Mouse (Mus musculus): Measurements from ENCODE around the gene Snx21. TPM values are rescaled to one million over a fixed set of nuclear protein-coding genes. Genes with fewer than 3 reads are reported as not detected.
"Not testable (repeated sequence)": the region's sequence is repeated elsewhere in the genome, so short reads cannot be mapped to it uniquely, and the experiment has no call there.

The Snx21 gene
- polyA plus RNA-seq, 1 experiment = 29.5 TPM

DNA sequence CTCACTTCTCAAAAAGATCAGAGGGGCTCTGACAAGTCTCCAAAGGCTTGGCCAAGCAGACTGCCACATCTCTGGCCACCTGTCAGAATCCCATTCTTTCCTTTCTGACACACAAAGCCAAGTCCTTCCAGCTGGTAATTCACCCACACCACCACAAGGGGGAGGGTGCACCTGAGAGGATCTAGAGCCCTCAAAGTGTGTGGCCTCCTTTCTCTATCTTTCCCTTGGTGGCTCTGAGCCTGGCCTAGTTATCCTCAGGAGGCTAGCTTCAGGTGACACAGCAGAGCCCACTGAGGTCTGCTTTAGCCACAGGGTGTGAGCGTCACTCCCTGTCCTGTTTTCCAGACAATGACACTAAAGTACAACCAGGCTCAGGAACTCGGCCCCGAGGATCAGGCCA lies 7.6 kb downstream of the Snx21 start:
- H3K4me3 ChIP-seq = no peak overlapping the region
- H3K79me2 ChIP-seq (ENCODE audit: control insufficient read depth, insufficient read depth) = no peaks in the 10 kb centered on the region
- no peak overlapping the region for H3K4me2 ChIP-seq (ENCODE audit: low read depth)
- no peaks in the 10 kb centered on the region for H3K27me3 ChIP-seq (ENCODE audit: control insufficient read depth, insufficient read depth, insufficient read length)
- H3ac ChIP-seq (ENCODE audit: control insufficient read depth, insufficient read length) = no peak overlapping the region
- TF ChIP-seq POLR2AphosphoS2 (IDR thresholded peaks at IDR 0.05; ENCODE audit: insufficient read length, low read depth) (peak; percentile 43), CEBPB (IDR thresholded peaks at IDR 0.05; ENCODE audit: insufficient read depth, poor library complexity, severe bottlenecking) (no peak)
- peaks cover 30% of the 10 kb centered on the region for H3K36me3 ChIP-seq (ENCODE audit: control insufficient read depth, insufficient read depth)

GRCm38 (mm10) chr2:164793772-164794171 lies 8.1 kb downstream of the Snx21 start:
- TF ChIP-seq USF1 (IDR thresholded peaks at IDR 0.05; ENCODE audit: low read depth) (no peak), MAX (IDR thresholded peaks at IDR 0.05; ENCODE audit: low read depth) (no peak), REST (IDR thresholded peaks at IDR 0.05; ENCODE audit: insufficient read depth, insufficient read length) (no peak), E2F4 (IDR thresholded peaks at IDR 0.05; ENCODE audit: insufficient read depth) (no peak), TCF12 (IDR thresholded peaks at IDR 0.05; ENCODE audit: insufficient read depth, poor library complexity, severe bottlenecking) (no peak), SRF (IDR thresholded peaks at IDR 0.05; ENCODE audit: control insufficient read depth, insufficient read length, low read depth) (no peak), MYOG (IDR thresholded peaks at IDR 0.05; ENCODE audit: control insufficient read depth in 1 of 3, insufficient read depth in 1 of 3, insufficient read length in 2 of 3, low read depth in 2 of 3) (no peak), MYOD1 (IDR thresholded peaks at IDR 0.05; ENCODE audit: control insufficient read depth in 1 of 3, insufficient read length in 2 of 3, low read depth in 2 of 3) (no peak), CEBPB (IDR thresholded peaks at IDR 0.05; ENCODE audit: insufficient read depth, poor library complexity, severe bottlenecking) (no peak), POLR2A (IDR thresholded peaks at IDR 0.05; ENCODE audit: insufficient read length, low read depth) (no peak), POLR2AphosphoS2 (IDR thresholded peaks at IDR 0.05; ENCODE audit: insufficient read length, low read depth) (no peak)
- H3ac ChIP-seq (ENCODE audit: control insufficient read depth, insufficient read length) = no peak overlapping the region
- H3K36me3 ChIP-seq (ENCODE audit: control insufficient read depth, insufficient read depth) = peaks cover 25% of the 10 kb centered on the region
- no peak overlapping the region for H3K4me2 ChIP-seq (ENCODE audit: low read depth)
- no peaks in the 10 kb centered on the region for H3K27me3 ChIP-seq (ENCODE audit: control insufficient read depth, insufficient read depth, insufficient read length)
- no peaks in the 10 kb centered on the region for H3K79me2 ChIP-seq (ENCODE audit: control insufficient read depth, insufficient read depth)
- no peak overlapping the region for H3K4me3 ChIP-seq

DNA sequence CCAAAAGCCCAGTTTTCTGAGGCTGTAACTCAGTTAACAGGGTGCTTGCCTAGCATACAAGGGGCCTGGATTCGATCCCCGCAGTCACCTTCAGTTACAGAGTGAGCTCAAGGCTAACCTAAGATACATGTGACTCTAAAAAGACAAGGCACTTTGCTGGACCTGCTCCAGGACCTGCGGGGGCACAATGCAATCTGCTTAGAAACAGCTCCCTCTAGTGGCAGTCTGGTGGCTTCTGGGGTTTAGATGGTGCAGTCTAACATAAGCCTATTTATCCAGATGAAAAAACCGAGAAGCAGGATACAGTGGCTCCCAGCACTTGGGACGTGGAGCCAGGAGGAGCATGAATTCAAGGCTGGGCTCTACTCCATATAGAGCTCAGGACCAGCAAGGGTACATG lies 8.7 kb downstream of the Snx21 start:
- H3ac ChIP-seq (ENCODE audit: control insufficient read depth, insufficient read length) = no peak overlapping the region
- H3K27me3 ChIP-seq (ENCODE audit: control insufficient read depth, insufficient read depth, insufficient read length) = no peaks in the 10 kb centered on the region
- TF ChIP-seq REST (IDR thresholded peaks at IDR 0.05; ENCODE audit: insufficient read depth, insufficient read length) = no peak
- peak; percentile 44 for TF ChIP-seq POLR2AphosphoS2 (IDR thresholded peaks at IDR 0.05; ENCODE audit: insufficient read length, low read depth)
- peaks cover 21% of the 10 kb centered on the region for H3K36me3 ChIP-seq (ENCODE audit: control insufficient read depth, insufficient read depth)
- H3K4me2 ChIP-seq (ENCODE audit: low read depth) = no peak overlapping the region
- no peaks in the 10 kb centered on the region for H3K79me2 ChIP-seq (ENCODE audit: control insufficient read depth, insufficient read depth)
- no peak overlapping the region for H3K4me3 ChIP-seq

DNA sequence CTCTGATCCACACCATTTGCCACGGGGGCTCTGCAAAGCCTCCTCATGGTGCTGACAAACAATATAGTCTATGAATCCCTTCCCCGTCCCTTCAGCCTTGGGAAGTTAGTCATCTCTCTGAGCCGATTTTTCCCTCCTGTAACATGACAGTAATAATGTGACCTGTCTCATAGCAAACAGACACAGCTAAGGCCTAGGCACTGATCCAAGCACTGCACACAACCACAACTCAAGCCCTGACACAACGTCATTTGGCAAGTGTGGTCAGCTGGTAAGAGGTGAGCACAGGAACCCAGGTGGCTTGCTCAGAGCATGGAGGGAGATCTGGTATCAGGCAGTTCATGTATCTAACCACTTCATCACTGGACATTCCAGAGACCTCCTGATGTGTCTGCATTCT lies 10.2 kb downstream of the Snx21 start:
- Histone ChIP-seq H3K4me2 (ENCODE audit: low read depth) (no peak overlapping the region), H3K4me3 (no peak overlapping the region), H3K36me3 (ENCODE audit: control insufficient read depth, insufficient read depth) (peaks cover 21% of the 10 kb centered on the region), H3ac (ENCODE audit: control insufficient read depth, insufficient read length) (no peak overlapping the region), H3K27me3 (ENCODE audit: control insufficient read depth, insufficient read depth, insufficient read length) (no peaks in the 10 kb centered on the region), H3K79me2 (ENCODE audit: control insufficient read depth, insufficient read depth) (no peaks in the 10 kb centered on the region)
- no peak for TF ChIP-seq TCF12 (IDR thresholded peaks at IDR 0.05; ENCODE audit: insufficient read depth, poor library complexity, severe bottlenecking)
- TF ChIP-seq POLR2AphosphoS2 (IDR thresholded peaks at IDR 0.05; ENCODE audit: insufficient read length, low read depth) = peak; percentile 54
- TF ChIP-seq TCF3 (IDR thresholded peaks at IDR 0.05; ENCODE audit: insufficient read length, low read depth) = no peak
- TF ChIP-seq CEBPB (IDR thresholded peaks at IDR 0.05; ENCODE audit: insufficient read depth, poor library complexity, severe bottlenecking) = no peak
- no peak for TF ChIP-seq USF1 (IDR thresholded peaks at IDR 0.05; ENCODE audit: low read depth)

DNA sequence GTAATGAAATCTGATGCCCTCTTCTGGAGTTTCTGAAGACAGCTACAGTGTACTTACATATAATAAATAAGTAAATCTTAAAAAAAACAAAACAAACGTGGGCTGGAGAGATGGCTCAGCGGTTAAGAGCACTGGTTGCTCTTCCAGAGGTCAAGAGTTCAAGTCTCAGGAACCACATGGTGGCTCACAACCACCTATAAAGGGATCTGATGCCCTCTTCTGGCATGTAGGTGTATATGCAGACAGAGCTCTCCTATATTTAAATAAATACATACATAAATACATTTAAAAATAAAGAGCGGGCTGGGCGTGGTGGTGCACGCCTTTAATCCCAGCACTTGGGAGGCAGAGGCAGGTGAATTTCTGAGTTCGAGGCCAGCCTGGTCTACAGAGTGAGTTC lies 12.9 kb downstream of the Snx21 start:
- H3K4me3 ChIP-seq; H3K4me2 ChIP-seq (ENCODE audit: low read depth); H3K27me3 ChIP-seq (ENCODE audit: control insufficient read depth, insufficient read depth, insufficient read length); H3ac ChIP-seq (ENCODE audit: control insufficient read depth, insufficient read length); H3K79me2 ChIP-seq (ENCODE audit: control insufficient read depth, insufficient read depth): not testable (repeated sequence)
- peaks cover 30% of the 10 kb centered on the region for H3K36me3 ChIP-seq (ENCODE audit: control insufficient read depth, insufficient read depth)

DNA sequence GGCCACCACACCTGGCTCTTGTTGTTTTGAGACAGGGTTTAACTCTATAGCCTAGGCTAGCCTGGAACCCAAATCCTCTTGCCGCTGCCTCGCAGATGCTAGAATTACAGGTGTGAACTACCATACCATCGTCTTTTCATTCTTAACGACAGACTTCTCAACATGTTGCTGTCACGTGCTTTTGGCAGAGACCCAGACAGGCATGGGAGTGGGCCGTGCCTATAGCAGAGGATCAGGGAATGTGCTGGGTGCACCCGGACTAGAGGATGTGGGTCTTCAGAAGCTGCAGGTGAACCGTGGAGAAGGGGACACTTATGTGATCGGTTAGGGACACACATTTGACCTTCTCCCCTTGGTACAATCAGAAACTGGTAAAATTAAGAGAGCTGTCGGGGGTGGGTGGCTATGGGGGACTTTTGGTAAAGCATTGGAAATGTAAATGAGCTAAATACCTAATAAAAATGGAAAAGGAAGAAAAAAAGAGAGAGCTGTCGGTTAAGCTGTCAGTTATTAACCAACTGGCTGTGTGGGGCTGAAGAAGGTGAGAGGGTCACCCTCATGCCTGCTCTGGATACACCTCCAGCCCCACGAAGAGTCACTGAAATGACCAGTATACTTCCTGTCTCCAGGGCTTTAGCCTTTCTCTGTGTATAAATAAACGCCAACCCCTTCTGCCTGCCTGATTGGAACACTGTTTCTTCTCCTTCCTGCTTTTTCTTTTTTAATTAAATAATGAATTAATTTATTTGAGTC lies 14.8 kb downstream of the Snx21 start:
- Histone ChIP-seq H3K27me3 (ENCODE audit: control insufficient read depth, insufficient read depth, insufficient read length) (no peaks in the 10 kb centered on the region), H3K4me2 (ENCODE audit: low read depth) (no peak overlapping the region), H3K36me3 (ENCODE audit: control insufficient read depth, insufficient read depth) (peaks cover 24% of the 10 kb centered on the region), H3ac (ENCODE audit: control insufficient read depth, insufficient read length) (no peak overlapping the region), H3K79me2 (ENCODE audit: control insufficient read depth, insufficient read depth) (peaks cover 18% of the 10 kb centered on the region), H3K4me3 (no peak overlapping the region)
- TF ChIP-seq MAX (IDR thresholded peaks at IDR 0.05; ENCODE audit: low read depth) (no peak), TCF12 (IDR thresholded peaks at IDR 0.05; ENCODE audit: insufficient read depth, poor library complexity, severe bottlenecking) (no peak), POLR2AphosphoS2 (IDR thresholded peaks at IDR 0.05; ENCODE audit: insufficient read length, low read depth) (no peak), MYOG (IDR thresholded peaks at IDR 0.05; ENCODE audit: control insufficient read depth in 1 of 3, insufficient read depth in 1 of 3, insufficient read length in 2 of 3, low read depth in 2 of 3) (no peak), POLR2A (IDR thresholded peaks at IDR 0.05; ENCODE audit: insufficient read length, low read depth) (no peak), TCF3 (IDR thresholded peaks at IDR 0.05; ENCODE audit: insufficient read length, low read depth) (no peak), REST (IDR thresholded peaks at IDR 0.05; ENCODE audit: insufficient read depth, insufficient read length) (no peak), MYOD1 (IDR thresholded peaks at IDR 0.05; ENCODE audit: control insufficient read depth in 1 of 3, insufficient read length in 2 of 3, low read depth in 2 of 3) (no peak), CEBPB (IDR thresholded peaks at IDR 0.05; ENCODE audit: insufficient read depth, poor library complexity, severe bottlenecking) (no peak), E2F4 (IDR thresholded peaks at IDR 0.05; ENCODE audit: insufficient read depth) (no peak)

Measured in myocyte (in vitro differentiated cells).